Mouse (Mus musculus): Measurements from ENCODE around the gene Abhd2. TPM values are rescaled to one million over a fixed set of nuclear protein-coding genes. Genes with fewer than 3 reads are reported as not detected.
A peak's percentile ranks its signal among the peaks of the same experiment; 100 is the strongest.

Abhd2 gene
- polyA plus RNA-seq, 1 experiment from 2014 or later: 16.3 TPM

- no peaks in the 10 kb centered on the region for H3K9me3 ChIP-seq (ENCODE audit: control insufficient read depth, low read length)
- H3K4me2 ChIP-seq (ENCODE audit: low read length): peak overlapping the region; percentile 98
- no peaks in the 10 kb centered on the region for H3K36me3 ChIP-seq (ENCODE audit: control insufficient read depth, insufficient read depth, low read length)
- H3K4me3 ChIP-seq (ENCODE audit: low read length): peak overlapping the region; percentile 64
- no peaks in the 10 kb centered on the region for H3K27me3 ChIP-seq (replicated peaks; ENCODE audit: control insufficient read depth, insufficient read depth, low read length)
- H3K27ac ChIP-seq (ENCODE audit: low read depth, low read length): peak overlapping the region; percentile 91
- peak overlapping the region; percentile 77 for H3K9ac ChIP-seq (ENCODE audit: low read depth, low read length)
- peak; percentile 9; the same call in 1 of the 2 replicates for ATAC-seq
- 9% methylated on average over 3 of the region's 3 CpGs for WGBS
- peaks cover 9% of the 10 kb centered on the region for H3K4me1 ChIP-seq (ENCODE audit: control insufficient read depth, insufficient read depth, low read depth, low read length)
These were observed 118.5 kb downstream of the Abhd2 start for GRCm38 (mm10) chr7:79391471-79391870.

- WGBS: under 1% methylated on average over 44 of the region's 44 CpGs
These were observed 119.1 kb downstream of the Abhd2 start, which contains the start of gene Fanci for GRCm38 (mm10) chr7:79391883-79392649. TSS of gene Fanci (plus strand) at chr7:79391929.

GRCm38 (mm10) chr7:79392860-79393513, 120.0 kb downstream of the Abhd2 start:
- Histone ChIP-seq H3K9me3 (ENCODE audit: control insufficient read depth, low read length) (no peaks in the 10 kb centered on the region), H3K27me3 (replicated peaks; ENCODE audit: control insufficient read depth, insufficient read depth, low read length) (no peaks in the 10 kb centered on the region), H3K36me3 (ENCODE audit: control insufficient read depth, insufficient read depth, low read length) (no peaks in the 10 kb centered on the region), H3K27ac (ENCODE audit: low read depth, low read length) (no peak overlapping the region), H3K4me1 (ENCODE audit: control insufficient read depth, insufficient read depth, low read depth, low read length) (peaks cover 6% of the 10 kb centered on the region), H3K4me2 (ENCODE audit: low read length) (peak overlapping the region; percentile 98), H3K9ac (ENCODE audit: low read depth, low read length) (no peak overlapping the region), H3K4me3 (ENCODE audit: low read length) (no peak overlapping the region)
- ATAC-seq: no peak
- WGBS: 62% methylated on average over 9 of the region's 9 CpGs

More at GRCm38 (mm10) chr7:79391883-79392649, 119.1 kb downstream of the Abhd2 start, which contains the start of gene Fanci:
- Histone ChIP-seq H3K27ac (ENCODE audit: low read depth, low read length) (peak within 1 kb of the TSS; percentile 91), H3K36me3 (ENCODE audit: control insufficient read depth, insufficient read depth, low read length) (no peaks in the 10 kb centered on the region), H3K9me3 (ENCODE audit: control insufficient read depth, low read length) (no peaks in the 10 kb centered on the region), H3K4me1 (ENCODE audit: control insufficient read depth, insufficient read depth, low read depth, low read length) (peaks cover 7% of the 10 kb centered on the region), H3K4me2 (ENCODE audit: low read length) (peak within 1 kb of the TSS; percentile 98), H3K4me3 (ENCODE audit: low read length) (peak within 1 kb of the TSS; percentile 64), H3K9ac (ENCODE audit: low read depth, low read length) (peak within 1 kb of the TSS; percentile 77), H3K27me3 (replicated peaks; ENCODE audit: control insufficient read depth, insufficient read depth, low read length) (no peaks in the 10 kb centered on the region)
- peak; percentile 96 for ATAC-seq

GRCm38 (mm10) chr7:79393924-79394323, 120.9 kb downstream of the Abhd2 start:
- Histone ChIP-seq H3K4me3 (ENCODE audit: low read length) (no peak overlapping the region), H3K9me3 (ENCODE audit: control insufficient read depth, low read length) (no peaks in the 10 kb centered on the region), H3K4me2 (ENCODE audit: low read length) (no peak overlapping the region), H3K4me1 (ENCODE audit: control insufficient read depth, insufficient read depth, low read depth, low read length) (peaks cover 6% of the 10 kb centered on the region), H3K9ac (ENCODE audit: low read depth, low read length) (no peak overlapping the region), H3K36me3 (ENCODE audit: control insufficient read depth, insufficient read depth, low read length) (no peaks in the 10 kb centered on the region), H3K27ac (ENCODE audit: low read depth, low read length) (no peak overlapping the region), H3K27me3 (replicated peaks; ENCODE audit: control insufficient read depth, insufficient read depth, low read length) (no peaks in the 10 kb centered on the region)
- ATAC-seq: no peak
- WGBS: 100% methylated on average over 7 of the region's 7 CpGs

- WGBS: 69% methylated on average over 7 of the region's 7 CpGs
- Histone ChIP-seq H3K27ac (ENCODE audit: low read depth, low read length) (no peak overlapping the region), H3K36me3 (ENCODE audit: control insufficient read depth, insufficient read depth, low read length) (no peaks in the 10 kb centered on the region), H3K9ac (ENCODE audit: low read depth, low read length) (no peak overlapping the region), H3K4me3 (ENCODE audit: low read length) (no peak overlapping the region), H3K27me3 (replicated peaks; ENCODE audit: control insufficient read depth, insufficient read depth, low read length) (no peaks in the 10 kb centered on the region), H3K4me2 (ENCODE audit: low read length) (no peak overlapping the region), H3K4me1 (ENCODE audit: control insufficient read depth, insufficient read depth, low read depth, low read length) (peaks cover 6% of the 10 kb centered on the region), H3K9me3 (ENCODE audit: control insufficient read depth, low read length) (no peaks in the 10 kb centered on the region)
- ATAC-seq: no peak
These were observed 121.7 kb downstream of the Abhd2 start for GRCm38 (mm10) chr7:79394666-79395065.

GRCm38 (mm10) chr7:79395186-79395585, 122.2 kb downstream of the Abhd2 start:
- Histone ChIP-seq H3K9me3 (ENCODE audit: control insufficient read depth, low read length) (no peaks in the 10 kb centered on the region), H3K36me3 (ENCODE audit: control insufficient read depth, insufficient read depth, low read length) (no peaks in the 10 kb centered on the region), H3K4me3 (ENCODE audit: low read length) (no peak overlapping the region), H3K27me3 (replicated peaks; ENCODE audit: control insufficient read depth, insufficient read depth, low read length) (no peaks in the 10 kb centered on the region), H3K27ac (ENCODE audit: low read depth, low read length) (no peak overlapping the region), H3K4me2 (ENCODE audit: low read length) (no peak overlapping the region), H3K4me1 (ENCODE audit: control insufficient read depth, insufficient read depth, low read depth, low read length) (peaks cover 6% of the 10 kb centered on the region), H3K9ac (ENCODE audit: low read depth, low read length) (no peak overlapping the region)
- 92% methylated on average over 7 of the region's 7 CpGs for whole genome bisulfite sequencing
- no peak for ATAC-seq

GRCm38 (mm10) chr7:79397446-79397963, 124.5 kb downstream of the Abhd2 start:
- 75% methylated on average over 10 of the region's 10 CpGs for WGBS
- Histone ChIP-seq H3K4me3 (ENCODE audit: low read length) (no peak overlapping the region), H3K9me3 (ENCODE audit: control insufficient read depth, low read length) (no peaks in the 10 kb centered on the region), H3K9ac (ENCODE audit: low read depth, low read length) (no peak overlapping the region), H3K4me2 (ENCODE audit: low read length) (no peak overlapping the region), H3K4me1 (ENCODE audit: control insufficient read depth, insufficient read depth, low read depth, low read length) (peaks cover under 1% of the 10 kb centered on the region; the same call in 1 of the 2 replicates), H3K27me3 (replicated peaks; ENCODE audit: control insufficient read depth, insufficient read depth, low read length) (no peaks in the 10 kb centered on the region), H3K36me3 (ENCODE audit: control insufficient read depth, insufficient read depth, low read length) (no peaks in the 10 kb centered on the region), H3K27ac (ENCODE audit: low read depth, low read length) (no peak overlapping the region)
- no peak for ATAC-seq

- WGBS: 90% methylated on average over 8 of the region's 8 CpGs
- Histone ChIP-seq H3K36me3 (ENCODE audit: control insufficient read depth, insufficient read depth, low read length) (no peaks in the 10 kb centered on the region), H3K9ac (ENCODE audit: low read depth, low read length) (no peak overlapping the region), H3K4me2 (ENCODE audit: low read length) (no peak overlapping the region), H3K27ac (ENCODE audit: low read depth, low read length) (no peak overlapping the region), H3K4me1 (ENCODE audit: control insufficient read depth, insufficient read depth, low read depth, low read length) (no peaks in the 10 kb centered on the region), H3K4me3 (ENCODE audit: low read length) (no peak overlapping the region), H3K27me3 (replicated peaks; ENCODE audit: control insufficient read depth, insufficient read depth, low read length) (no peaks in the 10 kb centered on the region), H3K9me3 (ENCODE audit: control insufficient read depth, low read length) (no peaks in the 10 kb centered on the region)
- ATAC-seq: no peak
These were observed 125.4 kb downstream of the Abhd2 start for GRCm38 (mm10) chr7:79398426-79398825.

- Histone ChIP-seq H3K4me2 (ENCODE audit: low read length) (no peak overlapping the region), H3K27me3 (replicated peaks; ENCODE audit: control insufficient read depth, insufficient read depth, low read length) (no peaks in the 10 kb centered on the region), H3K9ac (ENCODE audit: low read depth, low read length) (no peak overlapping the region), H3K36me3 (ENCODE audit: control insufficient read depth, insufficient read depth, low read length) (no peaks in the 10 kb centered on the region), H3K4me1 (ENCODE audit: control insufficient read depth, insufficient read depth, low read depth, low read length) (no peaks in the 10 kb centered on the region), H3K4me3 (ENCODE audit: low read length) (no peak overlapping the region), H3K9me3 (ENCODE audit: control insufficient read depth, low read length) (no peaks in the 10 kb centered on the region), H3K27ac (ENCODE audit: low read depth, low read length) (no peak overlapping the region)
- 75% methylated on average over 12 of the region's 12 CpGs for WGBS
- no peak for ATAC-seq
These were observed 126.0 kb downstream of the Abhd2 start for GRCm38 (mm10) chr7:79398971-79399370.
